Mouse (Mus musculus): ENCODE data around the gene Camta1. TPM values are rescaled to one million over a fixed set of nuclear protein-coding genes. Genes with fewer than 3 reads are reported as not detected.

Gene Camta1
- total RNA-seq, 1 experiment from 2014 or later, result 40.1 TPM

DNA sequence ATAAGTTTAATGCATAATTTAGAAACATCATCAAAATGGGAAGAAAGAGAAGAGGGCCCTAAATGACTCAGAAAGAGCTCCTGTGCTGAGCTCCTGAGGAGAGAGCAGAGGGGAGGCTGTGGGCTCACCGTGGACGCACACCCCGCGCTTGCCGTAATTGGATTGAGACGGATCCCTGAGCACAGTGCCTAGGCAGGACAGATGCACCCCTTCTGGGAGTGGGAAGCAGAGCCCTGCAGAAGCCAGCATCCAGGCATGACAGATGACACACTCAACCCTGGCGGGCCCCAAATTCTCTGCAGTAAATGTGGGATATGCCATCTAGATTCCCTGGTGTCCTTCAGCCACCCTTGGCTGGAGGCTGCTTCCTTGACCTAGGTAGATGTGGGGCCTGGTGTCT lies 654.1 kb downstream of the Camta1 start:
- no peak for DNase-seq

DNA sequence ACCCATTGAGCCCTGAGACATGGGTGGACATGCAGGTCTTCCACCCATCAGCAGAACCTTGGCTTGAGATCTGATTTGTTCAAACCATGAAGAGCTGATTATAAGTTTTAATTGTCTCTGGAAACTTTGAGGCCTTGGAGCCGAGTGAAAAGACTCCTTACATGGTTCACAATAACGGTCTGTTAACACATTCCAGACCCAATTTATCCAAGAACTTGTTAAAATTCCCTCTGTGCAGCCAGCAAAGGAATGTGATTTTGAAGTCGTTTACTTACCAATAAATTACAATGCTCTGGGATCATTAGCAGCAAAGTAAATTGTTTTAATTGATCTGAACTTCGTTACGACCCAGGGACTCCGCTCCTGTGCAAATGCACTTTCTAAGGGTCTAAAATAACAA lies 658.8 kb downstream of the Camta1 start:
- no peak for DNase-seq

DNA sequence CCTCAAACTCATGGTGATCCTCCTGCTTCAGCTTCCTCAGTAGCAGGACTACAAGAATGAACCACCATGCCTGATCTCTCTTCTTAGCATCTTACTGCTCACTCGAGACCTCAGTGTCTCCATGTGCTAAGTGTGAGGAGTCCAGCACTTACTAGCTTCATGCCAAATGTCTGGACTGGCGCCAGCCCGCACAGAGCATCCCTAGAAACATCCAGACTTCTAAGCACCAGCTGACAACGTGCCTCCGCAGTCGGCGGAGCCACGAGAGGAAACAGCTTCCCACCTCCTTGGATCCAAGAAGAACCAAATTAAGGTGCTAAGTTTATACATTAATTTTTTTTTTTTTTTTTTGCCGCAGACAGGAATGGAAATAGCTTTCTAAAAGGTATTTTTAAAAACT lies 661.4 kb downstream of the Camta1 start:
- DNase-seq, result no peak

DNA sequence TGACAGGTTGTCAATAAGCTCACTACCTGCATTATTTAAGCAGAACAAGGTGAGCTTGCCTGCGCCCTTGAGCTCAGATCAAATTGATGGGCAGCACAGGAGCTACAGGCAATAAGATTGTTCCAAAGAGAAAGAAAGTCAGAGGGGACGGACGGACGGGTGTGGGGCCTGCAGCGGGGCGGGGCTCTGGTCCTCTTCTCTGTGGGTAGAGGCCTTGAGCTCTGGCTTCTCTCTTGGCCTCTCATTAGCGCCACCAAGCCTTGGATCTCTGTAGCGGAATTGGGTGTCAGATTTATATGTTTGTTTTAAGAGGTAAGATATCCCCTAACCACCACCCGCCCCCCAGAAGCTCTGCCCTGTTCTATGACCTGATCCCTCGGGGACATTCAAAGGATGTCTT lies 666.5 kb downstream of the Camta1 start:
- DNase-seq, result no peak

DNA sequence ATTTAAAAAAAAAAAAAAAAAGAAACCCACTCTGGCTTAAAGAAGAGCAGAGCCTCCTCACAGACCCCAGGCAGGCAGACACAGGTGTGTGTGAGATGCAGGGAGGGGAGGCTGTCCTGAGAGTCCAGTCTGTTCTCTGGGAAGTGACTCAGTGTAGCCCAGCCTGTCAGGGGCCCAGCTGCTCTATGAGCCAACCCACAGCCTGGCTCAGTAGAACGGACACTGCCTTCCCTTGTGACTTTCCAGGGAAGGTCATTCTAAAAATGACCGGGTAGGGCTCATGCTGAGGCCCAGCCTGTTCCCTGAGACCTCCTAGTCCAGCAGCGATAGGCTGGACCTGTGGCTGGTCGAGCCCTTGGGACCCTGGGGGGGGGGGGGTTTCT lies 667.0 kb downstream of the Camta1 start:
- no peak for DNase-seq

DNA sequence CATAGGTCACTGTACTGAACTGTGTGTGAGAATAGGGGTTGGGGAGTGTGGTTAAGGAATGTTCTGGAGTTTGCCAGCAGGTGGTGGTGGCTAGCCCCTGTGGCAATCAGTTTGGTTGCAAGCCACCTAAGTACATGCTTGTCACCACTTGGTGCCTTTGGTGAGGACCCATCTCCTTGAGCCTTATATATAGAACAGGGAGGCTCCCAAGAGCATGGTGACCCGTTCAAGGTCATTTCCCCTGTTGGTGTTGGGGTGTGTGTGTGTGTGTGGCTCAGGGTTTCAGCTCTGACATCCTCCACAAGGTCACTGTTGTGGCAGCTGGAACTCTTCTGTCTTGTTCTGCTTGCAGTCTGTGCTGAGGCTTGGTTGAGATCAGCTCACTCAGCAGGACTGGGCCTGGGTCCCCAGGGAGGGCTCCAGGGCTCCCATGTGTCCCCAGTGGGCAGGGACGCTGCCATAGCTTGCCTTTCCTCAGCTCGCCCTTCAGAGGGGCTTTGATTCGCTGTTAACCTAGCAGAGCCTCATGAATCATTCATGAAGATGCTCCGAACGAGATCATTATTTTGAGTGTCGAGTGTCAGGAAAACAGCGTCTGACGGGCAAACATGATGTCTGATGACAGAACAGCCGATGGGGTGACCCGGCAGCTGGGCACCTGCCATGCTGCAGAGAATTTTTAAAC lies 667.5 kb downstream of the Camta1 start:
- no peak for DNase-seq

DNA sequence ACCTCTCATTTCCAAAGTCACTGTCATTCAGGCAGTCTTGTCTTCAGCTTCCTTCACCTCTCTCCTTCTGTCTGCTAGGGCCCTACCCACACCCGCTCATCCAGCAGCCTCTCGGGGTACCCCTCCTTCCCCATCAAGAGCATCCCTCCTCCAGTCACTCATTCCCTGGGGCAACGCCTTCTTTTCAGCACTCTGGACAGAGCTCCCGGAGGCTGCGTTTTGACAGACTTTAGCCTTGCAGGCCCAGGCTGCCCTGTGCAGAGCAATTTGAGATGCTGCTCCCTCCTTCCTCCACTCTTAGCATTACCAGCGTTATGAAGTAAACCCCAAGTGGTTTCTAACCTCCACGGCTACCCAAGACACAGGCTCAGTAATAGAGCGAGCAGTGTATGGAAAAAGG lies 675.2 kb downstream of the Camta1 start:
- peak; percentile 87 for DNase-seq

DNA sequence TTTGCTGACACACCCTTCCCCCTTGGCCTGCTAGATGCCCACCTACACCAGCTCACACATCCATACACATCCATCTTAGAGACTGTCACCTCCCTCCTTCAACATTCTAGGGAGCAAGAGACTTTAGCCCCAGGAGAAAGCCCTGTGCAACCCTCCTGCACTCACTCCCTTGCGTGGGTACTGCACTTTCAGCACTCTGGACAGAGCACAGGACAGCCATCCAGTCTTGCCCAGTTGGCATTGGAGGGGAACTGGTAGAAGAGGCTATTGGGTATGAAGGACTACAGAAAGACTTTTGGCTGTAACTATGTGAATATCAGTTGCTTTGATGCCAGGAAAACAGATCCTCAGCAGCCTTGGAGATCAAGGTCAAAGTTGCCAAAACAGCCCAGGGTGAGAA lies 675.9 kb downstream of the Camta1 start:
- peak; percentile 57 for DNase-seq

DNA sequence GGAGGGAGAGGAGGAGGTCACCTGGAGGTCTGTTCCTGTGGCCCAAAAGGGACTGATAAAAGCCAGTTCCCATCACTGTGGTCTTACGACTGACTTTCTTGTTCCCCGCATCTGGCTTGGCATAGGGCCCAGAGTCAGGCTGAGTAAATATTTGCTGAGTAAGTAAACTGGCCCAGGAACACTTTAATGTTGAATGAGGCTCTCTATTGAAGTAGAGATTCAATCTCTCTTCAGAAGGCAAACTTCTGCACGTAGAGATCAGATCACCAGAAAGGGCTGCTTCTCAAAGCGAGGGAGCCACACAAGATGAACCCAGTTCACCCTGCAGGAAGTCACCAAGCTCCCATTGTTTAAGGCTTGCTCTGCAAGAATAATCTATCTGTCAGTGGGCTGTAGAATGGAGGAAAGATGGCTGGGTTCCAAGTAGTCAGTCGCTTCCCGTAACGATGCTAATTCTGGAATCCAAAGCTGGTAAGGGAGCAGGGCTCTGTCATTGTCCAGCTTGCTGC lies 681.2 kb downstream of the Camta1 start:
- no peak for DNase-seq

DNA sequence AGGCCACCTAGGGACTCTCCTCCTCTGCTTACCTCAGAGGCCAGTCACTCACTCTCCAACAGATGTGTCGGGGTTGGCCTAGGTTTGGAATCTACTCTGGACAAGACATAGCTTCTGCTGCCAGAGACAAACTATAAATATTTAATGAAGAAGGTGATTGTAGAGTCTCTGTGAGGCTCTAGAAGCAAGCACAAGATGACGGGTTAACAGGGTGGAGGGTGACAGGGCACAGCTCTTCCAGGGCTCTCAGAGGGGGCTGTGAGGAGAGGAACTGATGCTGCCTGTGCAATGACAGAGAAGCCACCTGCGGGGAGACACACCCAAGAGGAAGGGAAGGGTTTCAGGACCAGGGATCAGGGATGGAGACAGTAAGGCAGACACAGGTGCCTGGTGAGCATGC lies 682.0 kb downstream of the Camta1 start:
- DNase-seq, result no peak

DNA sequence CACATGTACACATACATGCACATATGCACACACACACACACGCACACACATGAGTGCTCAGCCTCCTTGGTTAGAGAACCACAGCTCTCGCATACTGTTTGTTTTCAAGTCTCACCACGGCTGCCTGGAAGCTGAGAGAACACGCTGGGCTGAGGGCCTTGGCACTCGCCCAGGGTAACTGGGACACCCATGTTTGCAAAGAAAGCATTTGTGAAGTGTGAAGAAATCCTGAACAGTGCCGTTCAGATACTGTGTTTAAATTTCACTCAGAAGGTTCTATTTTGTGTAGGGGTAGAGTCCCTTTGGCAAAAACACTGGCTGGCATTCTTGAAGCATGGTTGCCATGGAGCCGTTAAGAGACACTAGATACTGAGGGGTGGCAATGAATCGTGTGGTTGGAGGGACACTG lies 682.7 kb downstream of the Camta1 start:
- no peak for DNase-seq

DNA sequence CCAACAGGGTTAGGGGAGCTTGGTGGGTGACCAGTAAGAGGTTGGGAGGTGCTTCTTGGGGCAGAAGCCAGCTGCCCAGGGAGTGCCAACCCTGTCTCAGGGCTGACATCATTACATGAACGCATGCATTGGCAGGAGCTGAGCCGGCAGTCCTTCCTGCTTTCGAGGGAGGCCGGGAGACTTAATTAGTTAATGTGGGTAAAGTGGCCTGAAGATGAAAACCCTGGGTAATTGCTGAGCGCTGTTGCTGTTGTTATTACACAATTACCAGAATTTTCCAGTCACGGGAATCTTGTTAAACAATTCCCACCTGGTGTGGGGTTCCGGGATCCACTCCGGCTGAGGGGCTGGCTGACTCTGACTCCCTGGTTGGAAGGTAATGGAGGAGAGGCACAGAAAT lies 689.1 kb downstream of the Camta1 start:
- no peak for DNase-seq

DNA sequence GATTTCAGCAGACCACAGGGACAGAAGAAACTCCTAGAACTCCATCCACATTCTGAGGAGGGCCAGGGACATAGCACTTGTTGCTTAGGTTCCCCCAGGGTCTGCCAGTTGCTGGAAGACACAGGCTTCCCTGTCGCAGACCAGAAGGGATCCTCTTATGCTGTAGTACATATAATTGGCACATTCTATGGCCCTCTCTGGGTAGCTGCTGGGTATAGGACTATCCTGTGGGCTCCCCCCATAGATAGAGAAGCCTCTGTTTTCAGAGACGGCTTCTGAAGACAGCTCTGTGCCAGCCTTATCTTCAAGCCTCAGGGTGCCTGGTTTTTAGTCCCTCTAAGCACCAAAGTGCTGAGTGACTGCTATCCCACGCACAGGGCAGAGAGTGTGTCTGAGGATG lies 690.6 kb downstream of the Camta1 start:
- DNase-seq, result no peak

DNA sequence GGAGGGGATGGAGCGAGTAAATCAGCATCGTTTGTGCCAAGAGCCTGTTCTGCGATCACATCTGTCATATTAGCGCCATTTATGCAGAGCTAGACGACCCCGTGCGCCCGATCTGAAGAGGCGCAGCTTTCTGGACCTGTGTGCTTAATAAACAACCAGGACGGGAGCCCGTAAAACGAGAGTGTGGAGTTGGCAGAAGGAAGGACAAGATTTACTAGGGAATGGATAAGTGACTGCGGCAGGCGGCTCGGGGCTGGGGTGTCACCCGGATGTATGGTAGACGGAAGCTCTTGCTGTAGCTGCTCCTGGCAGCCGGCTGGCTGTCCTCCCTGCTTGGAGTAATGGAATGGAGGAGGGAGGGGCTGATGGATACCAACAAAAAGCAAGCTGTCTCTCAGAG lies 691.0 kb downstream of the Camta1 start:
- DNase-seq, result no peak

DNA sequence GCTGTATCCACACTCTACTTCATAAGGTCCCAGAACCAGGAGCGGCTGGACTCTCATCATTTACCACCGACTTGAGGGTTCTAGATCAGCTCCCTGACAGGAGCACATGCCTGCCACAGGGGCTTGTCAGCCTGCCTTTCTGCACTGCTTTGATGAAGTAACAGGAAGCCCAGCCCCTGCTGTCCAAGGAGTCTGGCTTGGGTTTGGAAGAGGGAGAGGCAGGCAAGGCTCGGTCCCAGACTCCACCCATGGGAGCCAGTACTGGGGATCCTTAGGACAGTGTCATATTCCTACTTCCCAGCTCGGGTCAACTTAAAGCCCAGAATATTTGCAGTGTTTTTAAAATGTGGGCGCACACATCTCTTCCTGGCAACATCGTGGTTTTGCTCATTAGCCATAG lies 694.7 kb downstream of the Camta1 start:
- no peak for DNase-seq

DNA sequence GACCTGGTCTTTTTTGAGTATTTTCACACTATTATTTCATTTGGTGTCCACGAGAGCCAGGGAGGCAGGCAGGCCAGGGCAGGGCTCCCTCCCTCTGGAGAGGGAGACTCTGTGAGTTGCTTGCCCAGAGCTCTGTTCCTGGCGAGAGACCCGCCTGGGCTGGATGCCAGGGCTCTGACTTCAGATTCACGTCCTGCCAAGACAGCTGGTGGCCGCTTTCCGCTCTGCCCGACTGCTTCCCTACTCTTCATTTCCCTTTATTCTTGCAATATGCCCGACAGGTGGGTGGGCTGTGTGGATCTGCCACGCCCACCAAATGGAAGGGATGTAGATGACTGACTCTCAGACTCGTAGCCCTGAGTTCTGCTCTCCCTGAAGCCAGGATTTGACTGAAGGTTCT lies 696.1 kb downstream of the Camta1 start:
- DNase-seq, result peak; percentile 92

DNA sequence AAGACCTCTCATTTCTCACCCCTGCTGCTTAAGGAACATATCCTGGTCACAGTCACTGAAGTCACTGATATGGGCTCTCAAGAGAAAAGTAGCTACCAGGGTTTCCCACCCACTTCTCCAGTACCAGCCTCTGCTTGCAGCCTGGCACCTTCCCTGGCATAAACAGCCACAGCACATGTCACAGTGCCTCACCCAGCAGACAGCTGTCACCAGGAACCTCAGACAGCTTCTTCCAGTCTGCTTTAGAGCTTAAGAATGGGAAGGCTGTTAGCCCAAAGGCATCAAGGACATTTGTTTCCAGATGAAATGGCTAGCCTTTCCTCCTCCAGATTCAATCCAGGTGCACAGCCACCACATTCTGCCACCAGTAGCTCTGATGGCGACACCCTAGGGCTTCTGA lies 697.4 kb downstream of the Camta1 start:
- DNase-seq, result no peak

DNA sequence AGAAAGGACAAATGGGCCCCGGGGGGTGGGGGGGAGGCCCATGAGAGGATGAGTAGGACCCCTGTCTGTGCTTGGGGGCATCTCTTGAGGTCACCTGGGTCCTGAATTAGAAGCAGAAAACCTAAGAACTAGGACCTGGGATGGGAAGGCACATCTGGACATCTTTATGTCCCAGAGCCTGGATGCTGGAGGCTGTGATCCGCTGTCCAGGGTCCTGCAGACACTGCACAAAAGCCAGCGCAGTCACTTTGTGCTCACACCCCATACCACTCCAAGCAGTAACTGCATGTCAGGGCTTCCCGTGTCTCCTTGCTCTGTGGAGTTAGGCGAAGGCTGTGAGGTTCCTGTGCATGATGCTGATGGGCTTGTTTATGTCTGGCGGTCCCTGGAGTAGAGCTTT lies 699.8 kb downstream of the Camta1 start:
- no peak for DNase-seq

DNA sequence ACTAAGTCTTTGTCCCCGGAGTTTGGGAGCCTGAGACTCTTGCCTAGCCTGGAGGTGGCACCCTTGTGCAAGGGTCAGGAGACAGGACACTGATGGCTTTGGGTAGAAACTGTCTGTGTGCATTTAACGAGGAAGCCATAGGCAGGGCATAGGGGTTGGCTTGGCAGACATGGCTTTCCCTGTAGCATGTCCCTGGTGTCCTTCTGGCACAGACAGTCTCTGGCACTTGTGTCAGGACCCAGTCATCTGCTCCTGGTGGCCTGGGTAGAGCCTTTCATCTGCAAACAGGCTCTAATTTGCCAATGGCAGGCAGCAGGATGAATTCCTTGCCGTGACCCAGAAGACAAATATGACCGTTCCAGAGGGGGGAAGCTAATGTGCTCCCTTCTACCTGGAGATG lies 700.7 kb downstream of the Camta1 start:
- DNase-seq, result no peak

DNA sequence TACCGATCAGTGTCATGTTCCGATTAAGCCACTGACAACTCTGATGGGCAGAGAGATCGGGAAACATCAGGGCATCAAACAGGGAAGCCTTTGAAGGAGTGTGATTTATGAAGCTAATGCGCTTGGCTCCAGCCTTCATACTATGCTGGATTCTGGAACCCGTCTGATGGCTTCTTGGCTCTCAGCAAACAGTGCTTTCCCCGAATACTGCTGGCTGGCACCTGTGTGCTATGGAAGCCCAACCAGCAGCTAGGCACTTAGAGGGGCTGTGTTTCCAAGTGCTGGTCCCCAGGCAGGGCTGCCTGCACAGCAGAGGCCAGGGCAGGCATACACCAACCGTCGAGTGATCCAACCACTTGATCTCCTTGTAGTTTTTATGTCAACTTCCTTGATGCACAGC lies 701.2 kb downstream of the Camta1 start:
- no peak for DNase-seq

DNA sequence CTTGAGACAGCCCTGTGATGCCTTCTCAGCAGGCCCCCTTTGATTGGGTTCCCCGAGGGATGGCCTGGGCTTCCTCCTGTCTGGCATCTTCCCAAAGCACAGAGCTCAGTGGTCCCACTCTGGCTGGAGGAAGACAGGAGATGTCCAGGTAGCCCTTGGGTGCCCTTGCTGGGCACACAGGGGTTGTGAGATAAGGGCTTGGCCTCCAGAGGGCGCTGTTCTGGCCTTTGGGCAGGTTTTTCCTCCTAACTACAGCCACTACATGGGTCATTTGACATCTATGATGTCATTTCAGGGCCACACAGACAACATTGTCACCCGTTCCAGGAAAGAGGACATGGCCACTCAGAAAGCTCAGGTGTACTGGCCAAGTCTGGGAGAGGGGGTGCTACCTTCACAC lies 703.4 kb downstream of the Camta1 start:
- DNase-seq, result no peak

DNA sequence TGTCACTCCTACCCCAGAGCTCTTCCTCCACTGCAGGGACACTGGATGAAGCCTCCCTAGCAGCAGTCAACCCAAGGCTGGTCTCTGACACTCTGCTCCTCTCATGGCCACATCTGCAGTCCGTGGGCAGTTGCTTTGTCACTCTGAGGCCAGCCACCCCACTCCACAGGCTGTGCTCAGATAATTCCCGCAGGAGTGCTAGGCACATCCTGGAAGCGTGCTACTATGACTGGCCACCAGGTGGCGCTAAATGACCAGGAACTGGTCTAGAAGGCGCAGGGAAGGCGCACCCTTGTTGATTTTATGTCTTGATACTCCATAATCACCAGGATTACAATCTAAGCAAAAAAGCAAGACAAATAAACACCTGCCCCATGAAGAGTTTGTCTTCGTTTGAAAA lies 704.8 kb downstream of the Camta1 start:
- DNase-seq, result peak; percentile 91

DNA sequence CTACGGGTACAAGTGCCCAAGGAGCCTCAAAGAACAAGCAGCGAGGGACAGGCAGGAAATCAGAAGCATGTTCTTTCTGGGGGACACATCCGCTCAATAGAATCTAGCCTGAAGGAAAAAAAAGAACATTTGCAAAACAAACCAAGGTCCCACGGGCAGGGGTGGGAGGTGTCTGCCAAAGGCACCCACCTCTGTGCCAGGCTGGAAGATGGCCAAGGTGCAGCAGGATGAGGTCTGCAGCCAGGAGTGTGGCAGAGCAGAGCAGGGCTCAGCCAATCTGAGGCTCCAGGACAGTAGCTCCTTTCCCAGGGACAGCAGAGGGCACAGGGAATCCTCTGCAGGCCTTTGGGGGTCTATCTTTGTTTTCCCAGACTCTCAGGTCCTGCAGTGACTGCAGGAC lies 706.1 kb downstream of the Camta1 start:
- DNase-seq, result peak; percentile 76

DNA sequence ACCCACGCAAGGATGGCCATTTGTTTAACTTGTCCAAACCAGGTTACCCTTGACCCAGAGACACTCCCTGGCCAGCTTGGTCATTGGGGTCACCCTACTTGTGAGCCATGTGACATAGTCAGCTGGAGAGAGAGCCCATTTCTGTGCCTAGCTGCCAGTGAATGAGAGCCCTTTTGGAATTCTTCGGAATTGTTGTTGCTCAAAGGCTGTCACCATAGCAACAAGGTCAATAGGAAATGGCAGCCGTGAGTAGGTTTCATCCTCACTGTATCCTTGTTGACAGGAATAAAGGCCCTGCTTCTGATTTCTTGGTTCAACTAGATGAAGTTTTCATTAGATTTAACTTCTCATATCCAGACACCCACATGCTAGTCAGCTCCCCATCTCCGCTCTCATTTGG lies 707.4 kb downstream of the Camta1 start:
- DNase-seq, result no peak

DNA sequence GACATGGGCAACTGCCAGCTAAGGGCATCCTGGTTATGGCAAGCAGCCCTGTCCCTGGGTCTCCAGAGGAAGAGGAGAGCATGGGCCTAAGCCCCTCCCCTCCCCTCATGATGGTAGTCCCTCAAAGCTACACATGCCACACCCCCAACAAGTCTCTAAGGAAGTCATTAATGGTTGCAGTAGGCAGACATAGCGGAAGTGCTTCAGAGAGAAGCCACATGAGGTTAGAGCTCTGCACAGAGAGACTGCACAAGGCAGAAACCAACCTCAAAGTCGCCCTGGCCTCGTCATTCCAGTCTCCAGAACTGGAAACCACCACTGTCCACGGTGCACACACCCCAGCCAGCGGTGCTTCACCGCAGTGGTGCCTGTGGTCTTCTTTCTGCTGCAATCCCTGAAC lies 709.7 kb downstream of the Camta1 start:
- no peak for DNase-seq

Data from adrenal gland, postnatal 14 days (tissue).